Mouse (Mus musculus) kidney, embryonic 14.5 days (tissue): ENCODE results near the gene Lmtk3. TPM values are rescaled to one million over a fixed set of nuclear protein-coding genes. Genes with fewer than 3 reads are reported as not detected.

Source experiments
- ATAC-seq: fragments of 200-750 bp; cut with Nextera tagmentation; 2 replicates; pipeline ENCODE4 v1.8.0; 2017; ENCODE audit warnings: moderate number of reproducible peaks, mild to moderate bottlenecking, moderate TSS enrichment, moderate library complexity; ENCODE audit not compliant: low FRiP score, low TSS enrichment
- H3K27ac ChIP-seq: fragments of 300-500 bp; sonication (generic); 2 replicates; pipeline ENCODE4 v1.5.1; 2014; ENCODE audit warnings: low read depth, mild to moderate bottlenecking, low read length, moderate library complexity, mixed read lengths
- H3K27me3 ChIP-seq: fragments of 300-500 bp; sonication (generic); 2 replicates; pipeline ENCODE4 v1.6.1; 2014; ENCODE audit warnings: mild to moderate bottlenecking, low read length; ENCODE audit not compliant: control insufficient read depth, insufficient read depth
- H3K36me3 ChIP-seq: fragments of 300-500 bp; sonication (generic); 2 replicates; pipeline ENCODE4 v1.6.1; 2014; ENCODE audit warnings: low read length, mixed read lengths; ENCODE audit not compliant: control insufficient read depth, insufficient read depth
- H3K4me1 ChIP-seq: fragments of 300-500 bp; sonication (generic); 2 replicates; pipeline ENCODE4 v1.6.1; 2014; ENCODE audit warnings: low read length, mixed read lengths; ENCODE audit not compliant: control insufficient read depth, insufficient read depth
- H3K4me2 ChIP-seq: fragments of 300-500 bp; sonication (generic); replicated peaks from 2 replicates; pipeline ENCODE4 v1.6.1; 2014; ENCODE audit warnings: low read depth, mild to moderate bottlenecking, low read length
- H3K4me3 ChIP-seq: fragments of 300-500 bp; sonication (generic); 2 replicates; pipeline ENCODE4 v1.5.1; 2014; ENCODE audit warnings: mild to moderate bottlenecking, low read length
- H3K9ac ChIP-seq: fragments of 300-500 bp; sonication (generic); 2 replicates; pipeline ENCODE4 v1.6.1; 2014; ENCODE audit warnings: low read depth, mild to moderate bottlenecking, low read length, moderate library complexity
- H3K9me3 ChIP-seq: fragments of 300-500 bp; sonication (generic); 2 replicates; pipeline ENCODE4 v1.6.1; 2016; ENCODE audit warnings: low read length; ENCODE audit not compliant: control insufficient read depth
- WGBS: fragments of 180-500 bp; shearing (Covaris S2); extraction: QIAGEN DNeasy Blood & Tissue Kit; methylation state at CpG from one replicate; pipeline ENCODE4 v1.1.7; 2014; 5-methylcytosine and 5-hydroxymethylcytosine counted together
- polyA plus RNA-seq: library from polyadenylated mRNA; unstranded; fragments of >200 nt; fragmentation: Nextera tagmentation; extraction: Ambion mirVana; gene quantifications from 2 replicates; pipeline ENCODE4 v1.2.1, GENCODE M21; 2014

The Lmtk3 gene
- polyA plus RNA-seq = 2.8 and 4.2 TPM in 2 replicates

DNA sequence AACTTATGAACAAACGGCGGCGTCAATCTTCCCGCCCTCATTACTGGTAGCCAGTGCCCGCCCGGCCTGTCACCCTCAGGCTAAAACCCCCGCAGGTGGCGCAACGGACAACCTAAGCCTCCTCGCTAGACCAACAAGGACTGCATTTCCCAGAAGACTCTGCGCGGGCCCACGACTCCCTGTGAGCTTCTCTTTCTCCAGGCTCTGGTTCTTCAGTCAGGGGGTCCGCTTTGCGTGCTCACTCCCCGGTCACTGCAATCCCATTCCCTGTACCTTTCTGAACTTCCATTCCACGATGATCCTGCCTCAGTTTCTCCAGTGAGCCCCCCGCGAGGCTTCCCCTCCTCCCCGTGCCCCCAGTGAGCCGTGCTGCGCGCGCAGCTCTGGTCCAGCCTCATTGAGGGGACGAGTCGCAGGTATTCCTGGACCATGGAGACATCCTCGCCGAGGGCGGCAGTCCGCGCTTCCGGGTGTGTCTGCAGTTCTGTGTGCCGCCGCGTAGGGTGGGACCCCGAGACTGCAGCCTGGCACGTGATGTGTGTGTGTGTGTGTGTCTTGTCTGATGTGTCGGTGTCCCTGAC lies at the start of gene Lmtk3:
Gene Lmtk3, plus strand, starts transcription at position 228 of the 581 bp plus-strand sequence.
- H3K4me2 ChIP-seq = peak within 1 kb of the TSS; percentile 99
- no peak within 1 kb of the TSS for H3K27ac ChIP-seq
- peak; percentile 22; the same call in 1 of the 2 replicates for ATAC-seq
- H3K27me3 ChIP-seq = no peaks in the 10 kb centered on the region
- H3K36me3 ChIP-seq = peaks cover 5% of the 10 kb centered on the region; the same call in 1 of the 2 replicates
- peaks cover 16% of the 10 kb centered on the region for H3K4me1 ChIP-seq
- H3K9ac ChIP-seq = peak within 1 kb of the TSS; percentile 62
- peak within 1 kb of the TSS; percentile 62 for H3K4me3 ChIP-seq
- H3K9me3 ChIP-seq = no peaks in the 10 kb centered on the region
- WGBS = under 1% methylated on average over 38 of the region's 38 CpGs

DNA sequence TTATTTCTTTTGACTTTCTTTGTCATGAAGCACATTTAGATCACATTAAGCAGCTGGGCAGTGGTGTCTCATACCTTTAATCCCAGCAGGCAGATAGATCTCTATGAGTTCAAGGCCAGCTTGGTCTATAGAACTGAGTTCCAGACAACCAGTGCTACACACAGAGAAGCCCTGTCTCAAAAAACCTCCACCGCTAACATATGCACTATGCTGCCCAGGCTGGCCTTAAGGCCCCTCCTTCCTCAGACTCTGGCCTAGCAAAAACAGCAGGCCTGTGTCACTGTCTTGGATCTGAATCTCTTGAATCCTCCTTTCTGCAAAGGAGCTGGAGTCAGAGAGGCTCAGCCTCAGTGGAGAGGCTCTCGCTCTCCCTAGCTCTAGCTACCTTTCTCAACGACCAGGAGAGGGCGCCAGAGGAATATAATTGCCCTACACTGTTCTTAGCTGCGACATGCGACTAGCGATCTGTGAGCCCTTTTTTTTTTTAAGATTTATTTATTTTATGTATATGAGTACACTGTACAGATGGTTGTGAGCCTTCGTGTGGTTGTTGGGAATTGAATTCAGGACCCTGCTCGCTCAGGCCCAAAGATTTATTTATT lies 44.3 kb upstream of the Lmtk3 start:
- no peak overlapping the region for H3K4me2 ChIP-seq
- no peaks in the 10 kb centered on the region for H3K36me3 ChIP-seq
- no peaks in the 10 kb centered on the region for H3K9me3 ChIP-seq
- no peak overlapping the region for H3K9ac ChIP-seq
- H3K27ac ChIP-seq = no peak overlapping the region
- H3K4me1 ChIP-seq = no peaks in the 10 kb centered on the region
- H3K27me3 ChIP-seq = no peaks in the 10 kb centered on the region
- WGBS = 7% methylated on average over 9 of the region's 9 CpGs
- no peak overlapping the region for H3K4me3 ChIP-seq
- ATAC-seq = peak; percentile 83

DNA sequence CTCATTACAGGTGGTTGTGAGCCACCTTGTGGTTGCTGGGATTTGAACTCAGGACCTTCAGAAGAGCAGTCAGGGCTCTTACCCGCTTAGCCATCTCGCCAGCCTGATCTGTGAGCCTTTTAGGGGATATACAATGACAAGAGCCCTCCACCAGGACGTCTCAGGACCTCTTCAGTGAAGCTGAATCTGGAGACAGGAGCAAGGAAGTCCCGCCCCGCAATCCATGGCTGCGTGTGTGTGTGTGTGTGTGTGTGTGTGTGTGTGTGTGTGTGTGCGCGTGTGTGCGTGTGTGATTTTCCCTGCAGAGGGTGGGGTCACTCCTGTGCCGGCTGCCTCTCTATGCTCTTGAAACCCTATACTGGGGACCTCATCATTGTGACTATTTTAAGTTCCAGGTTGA lies 43.7 kb upstream of the Lmtk3 start:
- Histone ChIP-seq H3K27me3 (no peaks in the 10 kb centered on the region), H3K9ac (no peak overlapping the region), H3K36me3 (no peaks in the 10 kb centered on the region), H3K27ac (no peak overlapping the region), H3K4me3 (no peak overlapping the region), H3K4me1 (no peaks in the 10 kb centered on the region), H3K9me3 (no peaks in the 10 kb centered on the region), H3K4me2 (no peak overlapping the region)
- peak; percentile 32; the same call in 1 of the 2 replicates for ATAC-seq
- WGBS = 71% methylated on average over 10 of the region's 10 CpGs

DNA sequence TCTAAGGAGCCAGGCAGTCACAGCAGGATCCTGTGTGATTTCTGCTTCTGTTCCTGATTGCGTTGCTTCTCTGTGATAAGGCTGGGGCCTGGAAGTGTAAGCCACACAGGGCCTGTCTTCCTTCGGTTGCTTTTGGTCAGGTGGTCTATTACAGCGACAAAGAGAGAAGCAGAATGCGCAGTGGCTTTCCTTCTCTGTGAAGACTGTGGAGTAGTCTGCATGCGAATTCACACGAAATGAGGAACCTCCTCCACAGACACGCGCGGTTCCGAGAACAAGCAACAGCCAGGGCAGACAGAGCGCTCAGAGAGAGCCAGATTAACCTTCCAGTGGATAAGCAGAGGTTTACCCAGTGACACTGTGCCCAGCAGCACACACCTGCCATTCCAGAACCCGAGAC lies 42.2 kb upstream of the Lmtk3 start:
- H3K36me3 ChIP-seq = no peaks in the 10 kb centered on the region
- no peak overlapping the region for H3K4me3 ChIP-seq
- no peak overlapping the region for H3K4me2 ChIP-seq
- H3K9ac ChIP-seq = no peak overlapping the region
- H3K9me3 ChIP-seq = no peaks in the 10 kb centered on the region
- no peaks in the 10 kb centered on the region for H3K4me1 ChIP-seq
- 94% methylated on average over 12 of the region's 12 CpGs for WGBS
- H3K27me3 ChIP-seq = no peaks in the 10 kb centered on the region
- H3K27ac ChIP-seq = no peak overlapping the region
- no peak for ATAC-seq

- peak overlapping the region; percentile 46 for H3K4me2 ChIP-seq
- no peaks in the 10 kb centered on the region for H3K4me1 ChIP-seq
- H3K4me3 ChIP-seq = peak overlapping the region; percentile 30
- 35% methylated on average over 11 of the region's 11 CpGs for WGBS
- no peaks in the 10 kb centered on the region for H3K36me3 ChIP-seq
- H3K9ac ChIP-seq = no peak overlapping the region
- 0 out of 2 replicates have a peak, but pooled peaks have one; percentile 25 for ATAC-seq
- peaks cover 3% of the 10 kb centered on the region; the same call in 1 of the 2 replicates for H3K9me3 ChIP-seq
- H3K27me3 ChIP-seq = no peaks in the 10 kb centered on the region
- H3K27ac ChIP-seq = no peak overlapping the region
These were observed 41.8 kb upstream of the Lmtk3 start for GRCm38 (mm10) chr7:45741777-45742176.

DNA sequence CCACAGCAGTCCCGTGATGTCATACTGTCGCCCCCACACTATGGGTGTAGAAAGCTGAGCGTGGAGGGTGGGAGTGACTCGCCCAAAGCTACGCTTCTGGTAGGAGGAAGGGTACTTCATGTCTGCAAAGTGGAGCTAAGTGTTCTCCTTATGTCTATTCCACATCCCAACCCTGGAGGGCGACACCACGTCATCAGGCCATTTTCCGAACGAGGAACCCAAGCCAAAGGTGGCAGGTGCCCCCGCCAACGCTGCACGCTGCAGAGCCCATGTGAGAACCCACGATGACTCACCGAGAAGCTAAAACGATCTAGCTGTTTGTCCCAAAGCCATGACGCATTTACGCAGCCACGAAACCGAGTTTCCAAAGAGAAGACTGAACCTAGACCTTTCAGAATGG lies 41.2 kb upstream of the Lmtk3 start:
- Histone ChIP-seq H3K4me3 (peak overlapping the region; percentile 30), H3K27ac (no peak overlapping the region), H3K4me1 (no peaks in the 10 kb centered on the region), H3K9ac (no peak overlapping the region), H3K4me2 (peak overlapping the region; percentile 46), H3K36me3 (no peaks in the 10 kb centered on the region), H3K9me3 (peaks cover 4% of the 10 kb centered on the region; the same call in 1 of the 2 replicates), H3K27me3 (no peaks in the 10 kb centered on the region)
- ATAC-seq = no peak
- WGBS = 43% methylated on average over 19 of the region's 19 CpGs

DNA sequence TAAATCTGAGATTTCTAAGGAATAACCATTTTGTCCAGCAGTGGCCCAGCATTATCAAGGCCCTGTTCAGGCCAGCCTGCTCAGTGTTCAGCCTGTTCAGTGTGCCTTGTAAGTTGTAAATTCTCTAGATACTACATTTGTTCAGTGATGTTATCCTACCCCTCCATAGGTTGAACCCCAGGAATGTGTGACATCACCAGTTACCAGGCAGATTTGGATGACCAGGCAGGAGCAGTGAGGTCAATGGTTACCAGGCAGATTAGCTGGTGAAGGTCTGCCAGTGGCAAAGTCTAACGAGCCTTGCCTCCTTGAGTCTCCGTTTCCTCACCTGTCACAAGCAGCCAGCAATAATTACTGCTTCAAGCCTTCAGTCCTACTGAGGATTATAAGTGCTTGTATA lies 39.2 kb upstream of the Lmtk3 start:
- peak; percentile 56 for ATAC-seq
- Histone ChIP-seq H3K9me3 (peaks cover 4% of the 10 kb centered on the region; the same call in 1 of the 2 replicates), H3K4me3 (no peak overlapping the region), H3K27me3 (no peaks in the 10 kb centered on the region), H3K4me1 (peaks cover 4% of the 10 kb centered on the region; the same call in 1 of the 2 replicates), H3K4me2 (no peak overlapping the region), H3K27ac (no peak overlapping the region), H3K9ac (no peak overlapping the region), H3K36me3 (no peaks in the 10 kb centered on the region)
- WGBS = 28% methylated on average over 2 of the region's 2 CpGs

DNA sequence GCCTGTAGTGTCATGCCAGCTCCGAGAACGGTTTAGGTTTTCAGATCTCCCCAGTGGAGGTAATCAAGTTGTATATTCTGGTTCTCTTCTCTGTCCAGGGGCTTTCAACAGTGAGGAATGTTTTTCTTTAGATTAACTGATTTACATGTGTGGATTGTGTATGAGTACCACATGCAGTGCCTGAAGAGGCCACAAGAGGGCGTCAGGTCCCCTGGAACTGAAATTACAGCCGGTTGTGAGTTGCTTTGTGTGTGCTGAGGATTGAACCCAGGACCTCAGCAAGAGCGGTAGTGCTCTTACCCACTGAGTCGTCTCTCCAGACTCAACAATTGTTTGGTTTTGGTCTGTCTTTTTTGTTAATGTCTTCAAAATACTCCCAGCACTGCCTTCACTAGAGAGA lies 37.0 kb upstream of the Lmtk3 start:
- no peaks in the 10 kb centered on the region for H3K27me3 ChIP-seq
- no peak overlapping the region for H3K4me2 ChIP-seq
- no peaks in the 10 kb centered on the region for H3K36me3 ChIP-seq
- H3K9ac ChIP-seq = no peak overlapping the region
- peaks cover 4% of the 10 kb centered on the region; the same call in 1 of the 2 replicates for H3K9me3 ChIP-seq
- H3K27ac ChIP-seq = no peak overlapping the region
- WGBS = 73% methylated on average over 6 of the region's 6 CpGs
- H3K4me1 ChIP-seq = peaks cover 8% of the 10 kb centered on the region
- no peak overlapping the region for H3K4me3 ChIP-seq
- ATAC-seq = no peak

DNA sequence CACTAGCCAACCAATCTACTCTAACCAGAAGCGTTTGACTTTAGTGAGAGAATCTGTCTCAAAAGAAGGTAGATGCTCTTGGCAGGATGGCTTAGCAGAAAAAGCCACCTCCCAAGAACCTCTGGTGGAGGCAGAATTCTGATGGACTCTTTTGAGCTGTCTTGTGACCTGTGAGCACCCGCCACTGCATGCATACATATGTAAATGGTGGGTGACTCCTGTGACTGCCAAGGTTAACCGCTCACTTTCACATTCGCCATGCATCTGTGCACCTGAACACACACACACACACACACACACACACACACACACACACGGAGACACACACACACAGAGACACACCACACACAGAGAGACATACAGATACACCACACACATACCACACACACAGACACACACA lies 36.1 kb upstream of the Lmtk3 start:
- no peak overlapping the region for H3K27ac ChIP-seq
- 91% methylated on average over 5 of the region's 5 CpGs for WGBS
- H3K9me3 ChIP-seq = peaks cover 4% of the 10 kb centered on the region; the same call in 1 of the 2 replicates
- H3K4me3 ChIP-seq = no peak overlapping the region
- H3K27me3 ChIP-seq = no peaks in the 10 kb centered on the region
- no peak for ATAC-seq
- H3K36me3 ChIP-seq = no peaks in the 10 kb centered on the region
- no peak overlapping the region for H3K4me2 ChIP-seq
- H3K4me1 ChIP-seq = peaks cover 8% of the 10 kb centered on the region
- no peak overlapping the region for H3K9ac ChIP-seq
